Mouse (Mus musculus) CD4-positive naive resting alpha-beta T cell, adult 76 days (primary cell): Measurements from ENCODE around the gene Mns1. TPM values are rescaled to one million over a fixed set of nuclear protein-coding genes. Genes with fewer than 3 reads are reported as not detected.

ENCODE experiments used
- total RNA-seq: library from RNA; stranded (reverse); gene quantifications from one replicate; pipeline ENCODE4 v1.2.4, GENCODE M21; 2023

Mns1 gene
- total RNA-seq = 3.6 TPM

DNA sequence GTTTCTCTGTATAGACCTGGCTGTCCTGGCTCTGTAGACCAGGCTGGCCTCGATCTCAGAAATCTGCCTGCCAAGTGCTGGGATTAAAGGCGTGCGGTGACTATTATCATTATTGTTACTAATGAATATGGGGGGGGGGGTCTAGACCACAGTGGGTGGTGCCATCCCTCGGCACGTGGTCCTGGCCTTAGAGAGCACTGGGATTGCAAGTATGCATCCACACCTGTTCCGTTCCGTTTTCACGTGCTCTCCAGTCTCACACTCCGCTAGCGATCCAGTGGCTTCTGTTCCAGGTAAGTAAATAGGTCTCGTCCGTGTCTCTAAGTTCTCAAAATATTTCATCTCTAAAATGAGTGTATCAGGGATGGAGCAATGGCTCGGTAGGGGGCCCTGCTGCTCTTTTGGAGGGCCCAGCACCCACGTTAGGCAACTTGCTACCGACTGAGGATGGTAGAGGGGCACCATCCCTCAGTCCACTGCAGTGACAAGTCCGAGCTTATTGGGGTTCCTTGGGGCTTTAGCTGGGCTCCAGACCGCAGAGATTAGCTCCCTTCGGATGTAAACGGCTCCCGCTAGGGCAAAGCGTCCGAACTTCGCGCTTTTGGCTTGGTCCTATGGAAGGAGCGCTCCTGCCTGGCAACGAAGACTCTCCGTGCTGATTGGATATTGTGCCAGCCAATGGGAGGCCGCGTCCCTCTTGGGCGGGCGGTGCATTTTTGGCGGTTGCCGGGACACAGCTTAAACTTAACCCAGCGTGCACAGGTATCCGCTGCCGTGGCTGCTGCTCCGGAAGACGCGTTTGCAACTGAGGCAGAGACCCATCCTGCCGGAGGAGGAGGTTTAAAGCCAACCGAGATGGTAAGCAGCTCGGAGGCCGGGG, at the start of gene Mns1:
Gene Mns1 (plus strand): TSS at position 190 of the 880 bp plus-strand sequence.

DNA sequence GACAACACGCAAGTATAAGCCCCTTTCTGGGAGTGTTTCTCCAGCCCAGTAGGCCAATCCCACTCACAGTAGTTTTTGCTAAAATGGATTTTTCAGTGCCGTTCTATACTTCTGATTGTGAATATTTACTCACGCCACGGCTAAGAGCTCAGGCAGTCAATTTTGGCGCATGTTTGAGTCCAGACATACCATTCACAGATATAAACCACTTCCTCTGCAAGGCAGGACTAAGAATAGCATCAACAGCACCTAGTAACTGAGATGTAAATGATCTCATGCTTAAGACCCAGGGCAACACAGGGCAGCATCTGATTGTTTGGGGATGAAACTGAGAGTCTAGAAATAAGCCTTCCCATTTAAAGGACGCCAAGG, 54.4 kb downstream of the Mns1 start, which contains the start of gene Tex9:
Gene Tex9 (minus strand): TSS at position 19 of the 372 bp plus-strand sequence.

Other genes starting within 250 kb of the Mns1 start
- 131 TPM for gene Zfp280d, start 163.2 kb upstream of the Mns1 start, total RNA-seq
- 13.0 TPM for gene Tex9, start 54.2 kb downstream of the Mns1 start, total RNA-seq
- 77.0 TPM for gene Rfx7, start 94.2 kb downstream of the Mns1 start, total RNA-seq
- 11.3 TPM for gene Nedd4, start 224.3 kb downstream of the Mns1 start, total RNA-seq